19 mouse cellular contexts compared by ENCODE assay signal in genomic region chr12:111440701-111441373, GRCm38 (mm10). TPM values are rescaled to one million over a fixed set of nuclear protein-coding genes. Genes with fewer than 3 reads are reported as not detected.
"Had no signal": no experiment of that assay in that cellular context is flagged by ENCODE, and none has a peak within 500 bp of the region (broad histone marks: within the 10 kb centered on the region; RNA-seq: fewer than 3 reads in every experiment).

No protein-coding gene starts in this region.

- H3K4me3 ChIP-seq: layer of hippocampus, adult 2 months; left cerebral cortex, adult 2 months; lung, embryonic 15.5 days had no signal

- H3K9ac ChIP-seq: lung, embryonic 15.5 days had no signal

- ATAC-seq: intestine, postnatal 0 days had no signal

- H3K27ac ChIP-seq: kidney, postnatal 0 days; layer of hippocampus, adult 2 months; left cerebral cortex, adult 2 months; lung, embryonic 15.5 days; stomach, postnatal 0 days had no signal

- H3K4me2 ChIP-seq: lung, embryonic 15.5 days; midbrain, embryonic 11.5 days had no signal

- DNase-seq: kidney, adult 2 months; kidney, postnatal 25 days; lung, adult 18-20 months; lung, postnatal 10 days; midbrain, embryonic 14.5 days; right cerebral cortex, postnatal 4 days; thymus, adult 18-20 months; thymus, postnatal 36 days had no signal

- H3K36me3 ChIP-seq: lung, embryonic 15.5 days had no signal

- H3K9me3 ChIP-seq: lung, embryonic 15.5 days had no signal

RNA-seq across cellular contexts. Expression of gene Tnfaip2, which starts 1.4 kb away (rescaled TPM):
- polyA plus RNA-seq: neural tube, embryonic 14.5 days had no signal

RNA-seq across cellular contexts. Expression of gene Exoc3l4, which starts 24.0 kb away (rescaled TPM):
- total RNA-seq: megakaryocyte-erythroid progenitor cell, adult 5-6 weeks had no signal

RNA-seq across cellular contexts. Expression of gene Lbhd2, which starts 34.2 kb away (rescaled TPM):
- total RNA-seq: megakaryocyte-erythroid progenitor cell, adult 5-6 weeks had no signal
- polyA plus RNA-seq: midbrain, embryonic 11.5 days; neural tube, embryonic 11.5 days had no signal

RNA-seq across cellular contexts. Expression of gene Gm266, which starts 44.8 kb away (rescaled TPM):
- total RNA-seq: megakaryocyte progenitor cell, adult 5-6 weeks; megakaryocyte-erythroid progenitor cell, adult 5-6 weeks had no signal
